Mouse (Mus musculus) C2C12 (cell line): ENCODE measurements at regions not wholly inside any gene's neighbourhood (a gene's known extent, or its start where the extent isn't known, plus 50 kb on each side); places are given as distances from the start of the nearest gene placed in this dataset.

Experiments used
- CEBPB ChIP-seq: IDR thresholded peaks from one replicate; pipeline ENCODE4 v1.6.1; 2011; ENCODE audit warnings: low read depth, mild to moderate bottlenecking, control low read depth, moderate library complexity
- CTCF ChIP-seq: IDR thresholded peaks from one replicate; pipeline ENCODE4 v1.5.1; 2011; ENCODE audit not compliant: control insufficient read depth, insufficient read depth, insufficient read length
- FOSL1 ChIP-seq: IDR thresholded peaks from one replicate; pipeline ENCODE4 v1.8.0; 2011; ENCODE audit warnings: mild to moderate bottlenecking, low read length; ENCODE audit not compliant: poor library complexity, insufficient read depth, severe bottlenecking
- MAX ChIP-seq: IDR thresholded peaks from one replicate; pipeline ENCODE4 v1.6.1; 2011; ENCODE audit warnings: mild to moderate bottlenecking, control low read depth
- MYOD1 ChIP-seq: IDR thresholded peaks from one replicate; pipeline ENCODE4 v1.6.1; 2011; ENCODE audit warnings: low read depth; ENCODE audit not compliant: control insufficient read depth, insufficient read length
- MYOG ChIP-seq: IDR thresholded peaks from one replicate; pipeline ENCODE4 v1.6.1; 2011; ENCODE audit not compliant: control insufficient read depth, insufficient read length; ENCODE audit errors: extremely low read depth
- USF1 ChIP-seq: IDR thresholded peaks from one replicate; pipeline ENCODE4 v1.6.1; 2011; ENCODE audit warnings: low read depth, mild to moderate bottlenecking, control low read depth, moderate library complexity

GRCm38 (mm10) chr8:10922209-10923030 is 85.8 kb downstream of the Irs2 start:
- no peak for TF ChIP-seq CTCF
- TF ChIP-seq USF1: no peak
- no peak for TF ChIP-seq FOSL1
- TF ChIP-seq MYOD1: no peak
- TF ChIP-seq CEBPB: no peak
- TF ChIP-seq MYOG: no peak
- TF ChIP-seq MAX: no peak
